Mouse (Mus musculus) liver, postnatal 0 days (tissue): ENCODE results near the gene Olfr452. TPM values are rescaled to one million over a fixed set of nuclear protein-coding genes. Genes with fewer than 3 reads are reported as not detected.

ENCODE experiments used
- ATAC-seq: fragments of 200-750 bp; cut with Nextera tagmentation; 2 replicates; pipeline ENCODE4 v1.8.0; 2017; ENCODE audit warnings: mild to moderate bottlenecking, moderate library complexity
- DNase-seq: peaks from one replicate; pipeline ENCODE4 v3.0.0-alpha.2; 2016
- H3K27ac ChIP-seq: fragments of 300-500 bp; sonication (generic); 2 replicates; pipeline ENCODE4 v1.5.1; 2014; ENCODE audit warnings: antibody characterized with exemption, moderate library complexity, mild to moderate bottlenecking, low read depth
- H3K27me3 ChIP-seq: fragments of 300-500 bp; sonication (generic); 2 replicates; pipeline ENCODE4 v1.6.1; 2014; ENCODE audit warnings: low read length, control low read depth, mixed read lengths; ENCODE audit not compliant: insufficient read depth
- H3K36me3 ChIP-seq: fragments of 300-500 bp; sonication (generic); replicated peaks from 2 replicates; pipeline ENCODE4 v1.6.1; 2014; ENCODE audit warnings: mild to moderate bottlenecking, control low read depth, low read length, moderate library complexity, mixed read lengths; ENCODE audit not compliant: insufficient read depth
- H3K4me1 ChIP-seq: fragments of 300-500 bp; sonication (generic); 2 replicates; pipeline ENCODE4 v1.6.1; 2014; ENCODE audit warnings: antibody characterized with exemption, mild to moderate bottlenecking, control low read depth; ENCODE audit not compliant: insufficient read depth
- H3K4me2 ChIP-seq: fragments of 300-500 bp; sonication (generic); 2 replicates; pipeline ENCODE4 v1.6.1; 2014; ENCODE audit warnings: low read depth, mild to moderate bottlenecking, low read length, moderate library complexity, mixed read lengths
- H3K4me3 ChIP-seq: fragments of 300-500 bp; sonication (generic); 2 replicates; pipeline ENCODE4 v1.5.1; 2014; ENCODE audit warnings: low read depth, low read length
- H3K9ac ChIP-seq: fragments of 300-500 bp; sonication (generic); replicated peaks from 2 replicates; pipeline ENCODE4 v1.6.1; 2014; ENCODE audit warnings: mild to moderate bottlenecking, moderate library complexity
- H3K9me3 ChIP-seq: fragments of 300-500 bp; sonication (generic); 2 replicates; pipeline ENCODE4 v1.6.1; 2016; ENCODE audit warnings: mild to moderate bottlenecking, control low read depth, low read length, mixed read lengths
- CTCF ChIP-seq: sonication (generic); IDR thresholded peaks from 2 replicates; pipeline ENCODE4 v1.5.1; 2016; ENCODE audit warnings: antibody characterized with exemption, low read depth
- EP300 ChIP-seq: IDR thresholded peaks from 2 replicates; pipeline ENCODE4 v1.6.1; 2016; ENCODE audit warnings: antibody characterized with exemption, low read depth, mild to moderate bottlenecking
- WGBS: fragments of 180-500 bp; shearing (Covaris S2); extraction: QIAGEN DNeasy Blood & Tissue Kit; methylation state at CpG from one replicate; pipeline ENCODE4 v1.1.7; 2014; ENCODE audit not compliant: insufficient replicate concordance; 5-methylcytosine and 5-hydroxymethylcytosine counted together
- polyA plus RNA-seq: library from polyadenylated mRNA; unstranded; fragments of >200 nt; fragmentation: Nextera tagmentation; extraction: Ambion mirVana; gene quantifications from 2 replicates; pipeline ENCODE4 v1.2.1, GENCODE M21; 2015

Olfr452 gene
- polyA plus RNA-seq, 1 experiment from 2014 or later = not detected

- WGBS = 70% methylated on average over 9 of the region's 9 CpGs
- Histone ChIP-seq H3K27ac (no peak overlapping the region), H3K4me1 (no peaks in the 10 kb centered on the region), H3K27me3 (no peaks in the 10 kb centered on the region), H3K4me3 (no peak overlapping the region), H3K9me3 (no peaks in the 10 kb centered on the region), H3K9ac (no peak overlapping the region), H3K4me2 (no peak overlapping the region), H3K36me3 (no peaks in the 10 kb centered on the region)
- TF ChIP-seq EP300 (no peak), CTCF (no peak)
- ATAC-seq = no peak
- DNase-seq = no peak
Measured at GRCm38 (mm10) chr6:42790949-42791556, 6.2 kb downstream of the Olfr452 start.

DNA sequence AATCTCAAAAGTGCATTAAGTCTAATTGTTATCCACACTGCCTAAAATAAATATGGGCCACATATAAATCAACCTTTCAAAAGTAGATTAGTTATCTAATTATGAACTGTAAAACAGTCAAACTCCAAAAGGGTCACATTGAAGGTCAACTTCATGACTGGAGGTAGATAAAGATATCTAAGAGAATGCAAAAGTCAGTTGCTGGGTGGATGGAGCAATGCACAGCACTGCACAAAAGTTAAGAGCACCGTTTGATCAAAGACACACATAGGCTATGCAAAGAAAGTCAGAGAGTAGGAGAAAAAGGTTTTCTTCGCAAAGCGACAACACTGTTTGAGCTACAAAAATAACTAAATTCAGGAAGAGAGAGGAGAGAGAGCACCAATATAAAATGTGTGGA, 10.1 kb downstream of the Olfr452 start:
- ATAC-seq (no peak), DNase-seq (no peak)
- Histone ChIP-seq H3K4me3 (no peak overlapping the region), H3K27ac (no peak overlapping the region), H3K9me3 (no peaks in the 10 kb centered on the region), H3K27me3 (no peaks in the 10 kb centered on the region), H3K36me3 (no peaks in the 10 kb centered on the region), H3K9ac (no peak overlapping the region), H3K4me1 (no peaks in the 10 kb centered on the region), H3K4me2 (no peak overlapping the region)
- 77% methylated on average over 3 of the region's 3 CpGs for WGBS
- TF ChIP-seq CTCF = no peak
- no peak for TF ChIP-seq EP300

DNA sequence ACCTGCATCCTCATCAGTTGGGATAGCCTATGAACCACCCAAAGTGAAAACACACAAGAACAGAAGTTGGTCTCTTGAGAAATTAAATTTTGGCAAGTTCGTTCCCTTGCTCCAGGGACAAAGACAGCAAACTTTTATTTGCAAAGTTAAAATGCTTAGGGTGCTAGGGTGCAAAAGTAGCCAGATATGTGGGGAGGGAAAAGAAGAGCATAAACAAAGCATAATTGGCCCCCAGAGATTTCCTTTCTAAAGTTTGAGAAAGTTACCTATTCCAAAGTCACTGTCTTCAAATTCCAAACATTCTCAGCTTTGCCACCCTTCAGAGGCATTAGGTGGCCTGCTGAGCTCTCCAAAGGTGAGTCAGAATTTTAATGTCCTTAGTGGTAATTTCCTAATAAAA, 26.7 kb downstream of the Olfr452 start, which contains the start of gene Olfr450:
Gene Olfr450 (plus strand): TSS at position 301 of the 400 bp plus-strand sequence.
- Histone ChIP-seq H3K4me3 (no peak within 1 kb of the TSS), H3K9me3 (no peaks in the 10 kb centered on the region), H3K9ac (no peak within 1 kb of the TSS), H3K36me3 (no peaks in the 10 kb centered on the region), H3K27me3 (no peaks in the 10 kb centered on the region), H3K27ac (no peak within 1 kb of the TSS), H3K4me1 (no peaks in the 10 kb centered on the region), H3K4me2 (no peak within 1 kb of the TSS)
- ATAC-seq = no peak
- 59% methylated on average over 1 of the region's 1 CpGs for WGBS
- DNase-seq = no peak
- TF ChIP-seq EP300 (no peak), CTCF (no peak)

- H3K36me3 ChIP-seq = no peaks in the 10 kb centered on the region
- DNase-seq = no peak
- H3K27ac ChIP-seq = no peak within 1 kb of the TSS
- no peak for ATAC-seq
- H3K9me3 ChIP-seq = no peaks in the 10 kb centered on the region
- no peaks in the 10 kb centered on the region for H3K4me1 ChIP-seq
- no peak within 1 kb of the TSS for H3K4me3 ChIP-seq
- no peak for TF ChIP-seq CTCF
- no peak for TF ChIP-seq EP300
- no peaks in the 10 kb centered on the region for H3K27me3 ChIP-seq
- no peak within 1 kb of the TSS for H3K4me2 ChIP-seq
- H3K9ac ChIP-seq = no peak within 1 kb of the TSS
Measured at GRCm38 (mm10) chr6:42834084-42834483, 49.2 kb downstream of the Olfr452 start, which contains the start of gene Olfr449. TSS of gene Olfr449 (plus strand) at chr6:42834384.

Other genes starting within 250 kb of the Olfr452 start
- not detected in 2 replicates for gene Olfr455, start 237.5 kb upstream of the Olfr452 start, polyA plus RNA-seq
- gene Tcaf3, start 187.4 kb upstream of the Olfr452 start, polyA plus RNA-seq = not detected in 2 replicates
- 0.11 and 0.12 TPM in 2 replicates for gene Tcaf2, start 139.8 kb upstream of the Olfr452 start, polyA plus RNA-seq
- 3.8 and 4.7 TPM in 2 replicates for gene Tcaf1, start 75.0 kb upstream of the Olfr452 start, polyA plus RNA-seq
- not detected in 2 replicates for gene Olfr453, start 45.7 kb upstream of the Olfr452 start, polyA plus RNA-seq
- not detected in 2 replicates for gene Olfr38, start 28.7 kb upstream of the Olfr452 start, polyA plus RNA-seq
- gene Olfr450, start 26.8 kb downstream of the Olfr452 start, polyA plus RNA-seq = not detected in 2 replicates
- not detected in 2 replicates for gene Olfr449, start 49.3 kb downstream of the Olfr452 start, polyA plus RNA-seq
- gene Olfr448, start 105.3 kb downstream of the Olfr452 start, polyA plus RNA-seq = not detected in 2 replicates
- gene Olfr447, start 123.8 kb downstream of the Olfr452 start, polyA plus RNA-seq = not detected in 2 replicates
- not detected in 2 replicates for gene Olfr446, start 136.3 kb downstream of the Olfr452 start, polyA plus RNA-seq
- gene Olfr444, start 164.0 kb downstream of the Olfr452 start, polyA plus RNA-seq = not detected in 2 replicates